Mouse (Mus musculus): ENCODE data around the gene Coil.

Gene Coil

GRCm38 (mm10) chr11:88970202-88970732, at the start of gene Coil:
TSS of gene Coil (plus strand) at chr11:88970252.
- DNase-seq, result peak in 1 of 2 experiments; percentile 20

DNA sequence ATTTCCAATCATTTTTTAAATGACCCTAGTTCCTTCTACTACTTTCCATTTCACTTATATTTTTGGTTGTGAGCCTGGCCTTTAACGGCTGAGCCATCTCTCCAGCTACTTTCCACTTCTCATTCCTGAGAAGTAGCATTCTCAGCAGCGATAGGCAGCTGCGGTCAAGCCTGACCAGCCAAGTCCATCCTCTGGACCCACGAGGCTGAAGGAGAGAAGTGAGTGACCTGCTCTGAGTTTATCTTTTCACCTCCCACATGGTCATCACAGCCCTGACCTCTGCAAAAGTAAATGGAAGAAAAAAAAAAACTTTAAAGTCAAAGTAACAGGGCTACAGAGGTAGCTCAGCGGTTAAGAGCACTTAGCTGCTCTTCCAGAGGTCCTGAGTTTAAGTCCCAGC, 43.5 kb upstream of the Coil start:
- no peak for DNase-seq

DNA sequence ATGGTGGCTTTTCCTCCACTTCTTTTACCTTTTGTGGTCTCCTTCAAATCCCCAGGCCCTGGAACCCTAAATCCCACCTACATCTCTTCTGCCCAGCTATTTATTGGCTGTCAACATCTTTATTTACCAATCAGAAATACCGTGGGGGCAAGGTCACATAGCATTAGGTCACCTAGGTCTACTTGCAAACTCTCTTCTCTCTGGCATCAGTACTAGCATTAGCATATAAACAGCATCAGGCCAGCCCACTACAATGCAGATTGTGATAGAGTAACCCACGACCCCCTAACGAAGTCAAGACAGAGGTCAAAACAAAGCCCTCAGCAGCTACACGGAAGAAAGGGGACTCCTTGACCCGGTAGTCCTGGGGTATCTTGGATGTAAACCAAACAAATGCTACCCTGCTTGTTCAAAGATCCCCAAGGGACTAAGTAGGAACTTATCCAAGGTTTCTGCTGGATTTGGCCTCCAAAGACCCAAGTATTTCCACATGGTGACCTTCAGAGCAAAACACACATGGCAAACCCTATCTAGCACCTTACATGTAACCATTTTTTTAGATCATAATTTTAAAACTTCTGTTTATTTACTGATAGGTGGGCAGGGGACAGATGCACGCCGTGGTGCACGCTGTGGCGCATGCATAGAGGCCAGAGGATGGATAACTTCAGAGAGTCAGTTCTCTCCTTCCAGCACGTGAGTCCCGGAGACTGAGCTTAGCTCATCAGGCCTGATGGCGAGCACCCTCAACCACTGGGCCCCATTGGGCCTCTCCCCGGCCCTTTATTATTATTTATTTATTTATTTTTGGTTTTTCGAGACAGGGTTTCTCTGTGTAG, 38.1 kb upstream of the Coil start:
- no peak for DNase-seq

DNA sequence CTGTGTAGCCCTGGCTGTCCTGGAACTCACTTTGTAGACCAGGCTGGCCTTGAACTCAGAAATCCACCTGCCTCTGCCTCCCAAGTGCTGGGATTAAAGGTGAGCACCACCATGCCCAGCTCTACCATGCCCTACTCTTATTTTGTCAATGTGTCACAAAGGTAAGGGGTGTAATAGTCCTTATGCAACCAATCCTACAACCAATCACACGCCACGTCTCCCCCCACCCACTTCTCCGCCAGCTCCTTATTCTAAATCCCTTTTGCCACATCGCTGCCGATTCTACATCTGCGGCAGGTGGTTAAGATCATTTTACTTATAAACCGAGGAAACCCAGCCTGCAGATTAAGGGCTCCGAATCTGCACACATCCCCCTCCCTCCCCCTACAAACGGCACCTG, 37.0 kb upstream of the Coil start:
- no peak for DNase-seq

- DNase-seq, result no peak
Observed at GRCm38 (mm10) chr11:88934089-88935000, 35.7 kb upstream of the Coil start.

DNA sequence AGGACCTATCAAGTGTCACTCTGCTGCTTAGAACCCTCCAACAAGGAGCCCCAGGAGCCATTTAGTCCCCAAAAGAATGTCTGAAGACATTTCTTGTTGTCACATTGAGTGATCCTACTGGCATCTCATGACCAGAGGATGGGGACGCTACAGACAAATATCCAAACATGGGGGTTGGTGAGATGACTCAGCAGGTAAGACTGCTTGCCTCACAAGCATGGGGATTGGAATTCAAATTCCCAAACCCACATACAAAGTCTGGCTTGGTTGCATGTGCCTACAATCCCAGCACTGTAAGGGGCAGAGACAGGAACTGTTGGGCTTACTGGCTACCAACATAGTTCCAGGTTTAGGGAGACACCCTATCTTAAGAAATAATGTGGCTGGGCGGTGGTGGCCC, 32.2 kb upstream of the Coil start:
- no peak for DNase-seq

- no peak for DNase-seq
Observed at GRCm38 (mm10) chr11:88938770-88939169, 31.3 kb upstream of the Coil start.

DNA sequence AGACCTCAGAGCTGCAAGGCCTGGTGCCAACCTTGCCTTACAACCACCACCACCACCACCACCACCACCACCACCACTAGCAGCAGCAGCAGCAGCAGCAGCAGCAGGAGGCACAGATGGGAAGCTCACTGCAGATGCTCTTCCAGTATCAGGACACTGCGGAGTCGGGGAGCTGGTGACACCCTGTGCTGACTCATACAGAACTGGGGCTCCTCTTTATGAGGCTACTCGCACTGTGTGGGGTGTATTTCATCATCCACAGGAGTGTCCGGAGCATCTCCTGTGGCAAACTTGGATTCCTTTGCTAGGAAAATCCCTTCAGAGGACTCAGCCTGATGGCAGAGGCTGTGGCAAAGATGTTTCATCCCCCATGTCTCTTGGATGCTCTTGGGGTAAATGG, 30.4 kb upstream of the Coil start:
- no peak for DNase-seq

GRCm38 (mm10) chr11:88941489-88941888, 28.6 kb upstream of the Coil start:
- DNase-seq, result no peak

DNA sequence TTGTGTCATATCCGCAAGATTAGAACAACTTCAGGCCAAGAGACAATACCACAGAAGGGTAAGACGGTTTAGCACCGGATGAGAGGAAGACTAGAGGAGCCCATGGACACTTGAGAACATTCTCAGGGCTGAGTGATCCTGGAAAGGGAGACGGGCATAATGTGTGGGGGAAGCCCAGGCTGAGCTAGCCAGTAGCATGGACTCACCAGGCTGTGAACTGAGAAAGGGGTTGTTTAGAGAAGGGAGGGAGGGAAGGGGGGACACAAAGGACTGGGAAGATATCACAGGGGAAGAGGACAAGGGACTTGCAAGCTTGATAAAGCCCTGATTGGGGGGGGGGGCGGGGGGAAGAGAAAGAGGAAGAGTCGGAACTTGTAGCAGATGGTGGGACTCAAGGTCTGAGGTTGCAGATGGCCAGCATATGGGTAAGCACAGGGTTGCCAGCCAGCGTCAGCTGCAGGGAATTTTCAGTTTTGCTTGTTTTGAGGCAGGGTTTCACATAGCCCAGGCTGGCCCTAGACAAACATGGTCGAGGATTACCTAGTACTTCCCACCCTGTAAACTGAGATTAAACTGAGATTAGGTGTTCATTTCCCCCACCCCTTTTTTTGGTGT, 24.0 kb upstream of the Coil start:
- peak in 1 of 2 experiments; percentile 27 for DNase-seq

GRCm38 (mm10) chr11:88948896-88949295, 21.2 kb upstream of the Coil start:
- DNase-seq, result no peak

- peak; percentile 58 to 62 for DNase-seq
Observed at GRCm38 (mm10) chr11:88949802-88950639, 20.0 kb upstream of the Coil start.

DNA sequence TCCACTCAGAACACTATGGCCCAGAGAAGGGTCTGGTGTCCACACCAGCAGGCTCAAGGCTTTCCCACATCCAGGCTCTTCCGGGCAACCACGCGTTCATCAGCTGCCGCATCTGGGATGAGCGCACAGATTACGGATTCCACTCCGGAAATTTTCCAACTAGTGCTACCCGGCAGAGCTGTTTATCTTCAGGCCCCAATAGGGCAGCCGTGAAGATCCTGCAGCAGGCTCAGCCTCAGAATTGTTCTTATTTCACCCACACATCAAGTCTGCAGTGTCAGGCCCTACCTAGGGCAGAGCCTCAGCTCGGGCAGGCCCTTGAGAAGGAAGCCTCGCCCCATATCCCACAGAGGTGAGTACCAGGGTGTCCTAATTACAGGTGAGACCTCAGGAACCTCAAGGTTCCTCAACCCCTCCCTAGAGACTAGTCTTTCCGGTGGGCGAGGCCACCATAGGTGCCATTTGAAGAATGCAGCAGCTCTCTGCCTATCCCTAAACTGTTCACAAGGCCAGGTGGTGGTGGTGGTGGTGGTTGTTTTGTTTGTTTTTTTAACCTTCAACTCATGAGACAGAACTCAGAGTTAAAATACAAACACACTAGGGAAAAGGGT, 19.3 kb upstream of the Coil start:
- DNase-seq, result peak; percentile 33 to 39

DNA sequence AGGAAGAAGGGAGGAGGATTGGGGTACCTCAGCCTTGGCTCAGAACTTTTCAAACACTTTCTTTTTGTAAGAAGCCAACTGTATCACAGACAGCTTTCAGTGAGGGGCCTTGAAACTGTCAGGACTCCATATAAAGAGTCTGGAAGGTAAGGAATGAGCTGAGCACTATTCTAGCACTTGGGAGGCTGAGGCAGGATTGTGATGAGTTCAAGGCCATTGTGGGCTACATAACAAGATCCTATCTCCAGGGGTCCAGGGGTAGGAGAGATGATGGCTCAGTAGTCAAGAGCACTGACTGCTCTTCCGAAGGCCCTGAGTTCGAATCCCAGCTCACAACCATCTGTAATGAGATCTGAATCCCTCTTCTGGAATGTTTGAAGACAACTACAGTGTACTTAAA, 18.5 kb upstream of the Coil start:
- DNase-seq, result no peak

DNA sequence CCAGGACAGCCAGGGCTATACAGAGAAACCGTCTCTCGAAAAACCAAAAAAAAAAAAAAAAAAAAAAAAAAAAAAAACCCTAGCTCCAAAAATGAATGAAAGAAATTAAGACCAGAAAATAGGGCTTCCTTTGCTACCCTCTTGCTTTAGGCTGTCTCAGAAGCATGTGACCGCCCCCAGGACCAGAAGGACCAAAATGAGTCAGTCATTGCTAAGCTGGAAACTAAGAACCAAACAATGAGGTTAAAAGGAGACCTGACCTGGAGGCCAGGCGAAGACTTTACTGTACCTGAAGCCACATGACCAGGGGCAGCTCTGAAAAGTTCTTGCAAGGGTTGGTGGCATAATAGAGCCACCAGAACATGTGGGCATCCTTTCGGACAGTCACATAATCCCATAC, 17.9 kb upstream of the Coil start:
- DNase-seq, result no peak

GRCm38 (mm10) chr11:88953582-88953981, 16.5 kb upstream of the Coil start:
- no peak for DNase-seq

DNA sequence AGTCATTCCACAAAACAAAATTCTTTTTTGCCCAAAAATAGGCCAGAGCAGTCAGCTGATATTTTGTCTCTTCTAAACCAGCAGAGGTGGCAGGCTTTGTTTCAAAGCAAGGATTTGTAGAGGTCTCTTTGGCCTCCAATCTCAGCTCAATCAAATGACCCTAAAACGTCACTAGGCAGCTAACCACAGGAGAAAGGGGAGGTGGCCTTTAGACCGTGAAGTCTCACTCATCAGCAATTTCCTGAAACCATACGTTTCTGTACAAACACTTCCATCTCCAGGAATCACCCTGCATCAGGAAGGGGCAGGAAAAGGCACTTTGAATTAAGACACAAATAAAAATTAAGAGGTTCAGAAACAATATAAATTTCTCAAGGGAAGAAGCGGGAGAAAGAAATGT, 15.2 kb upstream of the Coil start:
- peak; percentile 75 to 79 for DNase-seq

DNA sequence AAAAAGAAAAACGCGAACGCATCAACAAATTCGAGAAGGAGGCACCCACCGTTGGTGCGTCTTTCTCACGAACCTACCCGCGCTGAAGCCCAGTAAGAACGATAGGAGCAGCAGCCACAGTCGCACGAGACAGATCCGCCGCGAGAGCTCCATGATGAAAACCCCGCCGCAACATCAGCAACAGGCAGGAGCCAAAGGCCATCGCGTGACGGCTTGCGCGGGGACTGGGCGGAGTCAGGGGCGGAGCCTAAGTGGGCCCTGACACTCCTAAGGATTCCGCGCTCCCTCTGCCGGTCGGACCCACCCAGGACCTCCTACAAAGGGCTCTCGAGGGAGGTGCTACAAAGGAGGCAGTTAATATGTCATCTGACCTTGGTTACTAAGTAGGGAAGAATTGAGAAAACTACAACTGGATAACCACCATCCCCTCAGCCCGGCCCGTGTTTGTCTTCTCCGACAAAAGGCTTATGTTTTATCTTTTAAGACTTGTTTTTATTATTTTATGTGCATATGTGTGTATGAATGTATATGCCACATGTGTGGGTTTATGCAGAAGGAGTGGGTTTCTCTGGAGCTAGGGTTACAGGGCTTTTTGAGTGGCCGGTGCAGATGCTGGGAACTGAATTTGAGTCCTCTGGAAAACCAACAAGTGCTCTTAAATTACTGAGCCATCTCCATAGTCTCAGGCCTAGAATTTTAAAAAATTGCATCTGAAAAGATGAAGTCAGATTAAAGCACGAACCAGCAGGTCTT, 14.7 kb upstream of the Coil start, which contains the start of gene Scpep1:
Gene Scpep1, minus strand, starts transcription at position 249 of the 753 bp plus-strand sequence.
- DNase-seq, result peak; percentile 99

GRCm38 (mm10) chr11:88958851-88959250, 11.2 kb upstream of the Coil start:
- no peak for DNase-seq

DNA sequence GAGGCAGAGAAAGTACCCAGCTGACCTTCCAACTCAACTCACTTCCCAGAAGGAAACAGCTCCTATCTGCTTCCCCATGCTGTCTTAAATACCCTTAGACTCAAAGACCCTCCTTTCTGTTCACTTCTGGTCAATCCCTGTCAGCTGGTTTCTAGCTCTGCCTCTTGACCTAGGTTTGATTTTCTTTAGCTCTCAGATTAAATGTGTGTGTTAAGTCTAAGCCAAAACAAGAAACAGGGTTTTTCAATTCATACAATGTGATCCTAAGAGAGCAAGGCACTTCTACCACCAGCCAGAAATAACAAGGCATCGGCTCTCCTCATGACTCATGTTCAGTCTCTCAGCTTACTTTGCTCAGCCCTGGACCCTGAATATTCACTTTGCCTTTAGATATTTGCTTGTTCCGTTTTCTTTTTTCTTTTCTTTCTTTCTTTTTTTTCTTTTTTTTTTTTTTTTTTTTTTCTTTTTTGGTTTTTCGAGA, 3.1 kb upstream of the Coil start, which contains the start of gene Elobl:
Gene Elobl, minus strand, starts transcription at position 51 of the 481 bp plus-strand sequence.
- no peak for DNase-seq
